Mouse (Mus musculus) frontal cortex, adult 2 months (tissue): ENCODE measurements around the gene Nptn. TPM values are rescaled to one million over a fixed set of nuclear protein-coding genes. Genes with fewer than 3 reads are reported as not detected.
A peak's percentile ranks its signal among the peaks of the same experiment; 100 is the strongest.

Experiments
- DNase-seq, 2 experiments: peaks; one replicate each; pipeline ENCODE4 v3.0.0; 2022; ENCODE audit warnings: low spot score in 1 of 2; ENCODE audit errors: extremely low spot score in 1 of 2
- polyA plus RNA-seq: library from polyadenylated mRNA; depleted of rRNA; stranded (reverse); fragments of >200 nt; gene quantifications from 2 replicates; pipeline ENCODE4 v1.2.3, GENCODE M21; 2012

The Nptn gene
- polyA plus RNA-seq, 1 experiment = 986 TPM

- DNase-seq = no peak
Measured at GRCm38 (mm10) chr9:58648406-58649264, 66.6 kb downstream of the Nptn start.

DNA sequence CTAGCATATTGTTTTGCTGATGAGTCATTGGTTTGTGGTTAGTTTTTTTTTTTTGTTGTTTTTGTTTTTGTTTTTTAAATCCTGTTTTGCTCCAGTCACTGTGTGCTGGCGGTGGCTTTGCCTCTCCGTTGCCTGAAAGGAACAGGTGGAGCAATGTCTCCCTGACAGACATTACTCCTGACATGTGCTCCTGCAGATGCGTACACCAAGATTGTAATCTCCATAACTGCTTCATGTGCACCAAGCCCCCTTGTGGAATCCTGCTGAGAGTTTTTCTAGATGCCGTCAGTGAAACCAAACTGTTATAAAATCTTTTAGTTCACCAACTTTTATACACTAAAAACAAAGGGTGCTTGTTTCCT, 67.2 kb downstream of the Nptn start:
- no peak for DNase-seq

- DNase-seq = peak; percentile 28 to 89
Measured at GRCm38 (mm10) chr9:58651993-58652392, 70.0 kb downstream of the Nptn start.

DNA sequence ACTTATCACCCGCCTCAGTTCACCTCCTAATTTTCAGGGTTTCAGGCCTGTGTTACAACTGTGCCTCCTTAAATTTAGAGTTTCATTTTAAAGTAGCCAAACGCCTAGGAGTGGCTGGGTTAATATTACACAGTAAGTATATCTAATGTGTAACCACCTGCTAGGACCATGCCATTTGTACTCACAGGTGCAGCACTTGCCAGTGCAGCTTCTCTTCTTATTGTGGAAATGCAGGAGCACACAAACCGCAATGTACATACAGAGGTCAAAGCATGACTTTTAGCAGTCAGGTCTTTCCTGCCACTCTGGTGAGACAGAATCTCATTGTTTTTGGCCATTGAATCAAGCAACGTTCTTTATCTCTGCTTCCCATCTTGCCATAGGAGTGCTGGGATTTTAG, 72.5 kb downstream of the Nptn start:
- DNase-seq = no peak

GRCm38 (mm10) chr9:58656396-58656795, 74.4 kb downstream of the Nptn start:
- peak in 1 of 2 experiments; percentile 23 for DNase-seq

DNA sequence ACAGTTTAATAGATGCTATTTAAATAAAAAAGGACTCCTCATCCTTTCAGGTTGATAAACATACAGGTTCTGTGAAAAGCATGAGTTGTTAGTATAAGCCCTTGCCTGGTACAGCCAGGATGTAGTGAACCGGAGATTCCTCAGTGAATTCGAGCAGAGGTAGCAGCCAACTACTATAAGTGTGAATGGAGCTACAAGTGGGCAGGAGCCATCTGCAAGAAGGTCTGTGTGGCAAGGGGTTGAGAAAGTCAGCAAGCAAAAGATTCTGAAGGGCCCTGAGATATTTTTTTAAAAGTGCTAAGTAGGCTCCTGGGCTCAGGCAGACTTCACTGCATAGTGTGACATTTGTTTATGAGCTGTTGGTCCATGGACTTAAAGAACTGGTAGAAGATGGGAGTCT, 74.8 kb downstream of the Nptn start:
- no peak for DNase-seq

- DNase-seq = no peak
Measured at GRCm38 (mm10) chr9:58657735-58658512, 75.9 kb downstream of the Nptn start.

GRCm38 (mm10) chr9:58658596-58659309, 76.7 kb downstream of the Nptn start:
- DNase-seq = no peak

GRCm38 (mm10) chr9:58659331-58659730, 77.3 kb downstream of the Nptn start:
- DNase-seq = no peak

DNA sequence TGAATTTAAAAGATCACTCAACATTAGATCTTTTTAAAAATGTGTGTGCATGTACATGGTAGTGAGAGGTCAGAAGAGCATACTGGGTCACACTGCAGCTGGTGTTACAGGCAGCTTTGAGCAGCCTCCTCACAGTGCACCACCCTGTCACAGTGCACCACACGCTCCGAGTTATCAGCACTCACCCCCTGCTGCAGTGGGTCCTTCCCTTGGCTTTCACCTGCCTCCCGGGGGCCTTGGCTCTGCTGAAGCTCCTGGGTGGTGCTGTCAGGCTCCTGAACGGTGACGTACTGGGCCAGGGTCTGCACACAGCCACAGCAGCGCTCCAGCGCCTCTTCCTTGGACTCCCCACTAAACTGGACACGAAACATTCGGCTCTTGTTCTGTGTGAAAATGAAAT, 77.9 kb downstream of the Nptn start:
- DNase-seq = no peak

- no peak for DNase-seq
Measured at GRCm38 (mm10) chr9:58660673-58661072, 78.6 kb downstream of the Nptn start.

- DNase-seq = no peak
Measured at GRCm38 (mm10) chr9:58662007-58662406, 80.0 kb downstream of the Nptn start.

- no peak for DNase-seq
Measured at GRCm38 (mm10) chr9:58662791-58663190, 80.8 kb downstream of the Nptn start.

DNA sequence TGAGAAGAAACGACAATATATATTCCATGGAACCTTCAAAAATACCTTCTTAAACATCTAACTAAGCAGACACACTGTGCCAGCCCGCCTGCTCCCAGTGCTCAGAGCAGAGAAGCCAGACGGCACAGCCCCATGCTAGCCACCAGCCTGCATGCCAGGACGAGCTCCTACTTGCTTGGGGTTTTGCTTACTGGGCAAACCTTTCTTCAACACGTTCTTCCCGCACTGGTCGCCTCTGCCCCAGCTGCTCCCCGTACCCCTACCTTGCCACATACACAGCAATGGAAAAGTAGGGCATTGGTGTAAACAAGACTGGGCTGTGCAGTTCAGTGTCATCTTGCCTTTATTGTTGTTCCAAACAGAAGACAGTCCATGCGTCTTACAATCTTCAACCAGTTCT, 83.5 kb downstream of the Nptn start:
- DNase-seq = no peak

GRCm38 (mm10) chr9:58666191-58666590, 84.2 kb downstream of the Nptn start:
- DNase-seq = no peak

DNA sequence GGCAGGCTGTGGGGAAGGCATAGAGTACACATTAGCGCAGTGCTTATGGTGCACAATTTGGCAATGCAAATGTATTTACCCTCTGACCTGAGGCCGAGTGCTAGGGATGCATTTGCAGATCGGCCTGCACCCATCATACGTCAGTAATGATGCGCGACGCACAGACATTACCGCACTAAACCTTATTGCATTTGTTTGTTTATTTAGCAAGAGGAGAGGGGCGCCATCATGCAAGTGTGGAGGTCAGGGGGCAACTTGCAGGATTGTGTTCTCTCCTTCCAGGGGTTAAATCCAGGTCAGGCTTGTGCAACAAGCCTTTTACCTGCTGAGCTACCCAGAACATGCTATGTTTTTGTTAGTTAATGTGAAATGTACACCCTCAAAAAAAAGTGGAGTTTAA, 85.2 kb downstream of the Nptn start:
- no peak for DNase-seq

GRCm38 (mm10) chr9:58668171-58668570, 86.1 kb downstream of the Nptn start:
- DNase-seq = no peak

GRCm38 (mm10) chr9:58669071-58669470, 87.0 kb downstream of the Nptn start:
- no peak for DNase-seq

DNA sequence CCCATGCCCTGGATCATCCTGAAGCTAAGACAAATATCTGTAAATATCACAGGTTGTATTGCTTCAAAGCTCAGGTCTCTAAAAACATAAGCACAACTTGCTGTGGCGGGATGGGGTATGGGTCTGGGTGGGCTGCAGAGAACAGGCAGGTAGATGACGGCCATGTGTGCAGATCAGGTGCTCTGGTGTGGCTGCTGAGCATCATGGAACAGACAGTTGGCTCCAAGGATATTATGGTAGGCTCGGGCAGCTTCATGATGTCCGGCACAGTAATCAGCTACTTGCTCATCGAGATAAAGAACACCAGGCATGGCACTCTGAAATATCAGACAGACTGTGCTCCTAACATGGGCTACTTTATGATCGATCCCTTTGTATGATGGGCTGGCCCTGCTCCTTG, 87.8 kb downstream of the Nptn start:
- no peak for DNase-seq

DNA sequence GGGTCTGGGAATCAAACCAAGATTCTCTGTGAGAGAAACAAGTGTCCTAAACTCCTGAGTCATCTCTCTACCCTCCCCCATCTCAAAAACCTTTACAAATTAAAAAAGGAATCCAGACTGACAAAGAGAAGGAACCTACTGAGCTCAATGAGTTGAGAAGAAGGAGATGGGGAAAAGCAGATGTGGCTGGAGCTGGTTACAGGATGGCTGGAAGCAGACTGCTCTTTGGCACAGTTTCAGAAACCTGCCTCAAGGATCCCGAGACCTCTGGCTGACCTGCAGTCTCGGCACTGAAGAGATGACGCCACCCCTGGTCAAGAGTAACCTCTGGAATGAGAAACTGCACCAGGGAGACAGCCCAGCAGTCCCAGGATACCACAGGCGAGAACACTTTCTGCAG, 90.4 kb downstream of the Nptn start:
- DNase-seq = no peak

- DNase-seq = no peak
Measured at GRCm38 (mm10) chr9:58674736-58675135, 92.7 kb downstream of the Nptn start.
